Mouse (Mus musculus): Measurements from ENCODE around the gene Tigd3. TPM values are rescaled to one million over a fixed set of nuclear protein-coding genes. Genes with fewer than 3 reads are reported as not detected.
A peak's percentile ranks its signal among the peaks of the same experiment; 100 is the strongest.

Gene Tigd3
- polyA plus RNA-seq, 1 experiment = 0.52 TPM

DNA sequence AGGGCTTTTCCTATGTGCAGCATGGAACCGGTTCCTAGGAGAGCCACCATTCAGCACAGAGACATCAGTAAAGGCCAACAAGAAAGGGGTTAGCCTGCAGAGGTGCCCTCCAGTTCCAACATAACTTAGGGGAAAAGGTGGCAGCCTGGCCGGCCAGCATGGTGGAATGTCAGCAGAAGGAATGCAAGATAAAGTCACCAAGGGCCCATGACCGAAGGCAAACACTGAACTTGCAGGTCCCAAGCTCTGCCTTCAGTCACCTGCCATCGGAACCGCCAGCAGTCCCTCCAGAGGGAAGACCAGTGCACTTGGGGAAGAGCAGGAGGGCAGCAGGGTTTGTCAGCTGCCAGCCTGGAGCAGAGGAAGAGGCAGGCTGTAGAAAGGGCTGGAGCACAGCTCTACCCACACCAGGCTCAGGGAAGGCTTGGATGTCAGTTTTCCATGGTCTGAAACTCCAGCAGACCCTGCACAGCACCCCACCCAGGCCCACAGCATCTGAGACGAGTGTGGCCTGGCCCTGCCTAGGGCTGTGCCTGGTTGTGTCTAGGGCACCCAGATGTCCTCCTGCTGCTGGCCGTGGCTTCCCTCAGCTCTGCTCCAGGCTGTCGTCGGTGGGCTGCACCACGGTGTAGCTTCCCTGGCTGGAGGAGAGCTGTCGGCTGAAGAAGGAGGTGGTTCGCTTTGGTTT is 41.8 kb downstream of the Tigd3 start:
- no peak for DNase-seq
- H3K27ac ChIP-seq (ENCODE audit: insufficient read depth, low read depth, low read length) = peak overlapping the region; percentile 48; the same call in 1 of the 2 replicates
- TF ChIP-seq CTCF (conservative IDR thresholded peaks at IDR 0.05; ENCODE audit: insufficient read depth, insufficient read length, low read depth, low read length) (no peak), POLR2A (IDR thresholded peaks at IDR 0.05; ENCODE audit: low read depth, low read length) (no peak)
- 83% methylated on average over 12 of the region's 12 CpGs for WGBS
- H3K27me3 ChIP-seq (replicated peaks; ENCODE audit: control insufficient read depth, insufficient read depth, low read length) = no peaks in the 10 kb centered on the region
- no peak overlapping the region for H3K4me3 ChIP-seq (ENCODE audit: insufficient read depth, low read depth, low read length)
- H3K36me3 ChIP-seq (ENCODE audit: control insufficient read depth, insufficient read depth, low read length) = no peaks in the 10 kb centered on the region; the same call in 1 of the 2 replicates
- peaks cover 35% of the 10 kb centered on the region for H3K4me1 ChIP-seq (ENCODE audit: control insufficient read depth, insufficient read depth, low read length)

DNA sequence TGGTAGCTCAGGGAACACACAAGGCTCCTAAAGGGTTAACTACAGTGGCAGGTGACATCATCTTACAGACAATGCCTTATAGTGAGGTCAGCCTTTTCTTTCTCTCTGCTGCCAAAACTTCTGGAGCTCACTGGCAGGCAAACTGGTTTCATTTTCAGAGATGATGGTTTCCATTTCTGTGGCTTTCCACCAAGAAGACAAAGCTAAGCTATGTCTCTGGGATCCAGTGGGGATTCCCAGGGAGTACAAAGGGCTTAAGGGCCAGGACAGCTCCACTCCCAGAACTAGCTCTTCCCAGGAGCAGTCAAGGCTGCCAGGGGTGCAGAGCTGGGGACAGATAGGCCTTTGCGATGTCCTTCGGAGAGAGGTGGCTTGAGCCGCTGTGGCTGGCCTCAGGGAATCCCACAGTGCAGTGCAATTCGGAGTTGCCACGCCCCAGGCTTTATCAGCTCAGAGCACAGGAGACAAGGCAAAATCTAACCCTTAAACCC is 42.4 kb downstream of the Tigd3 start:
- no peak for TF ChIP-seq CTCF (conservative IDR thresholded peaks at IDR 0.05; ENCODE audit: insufficient read depth, insufficient read length, low read depth, low read length)
- no peak for TF ChIP-seq POLR2A (IDR thresholded peaks at IDR 0.05; ENCODE audit: low read depth, low read length)
- Histone ChIP-seq H3K4me3 (ENCODE audit: insufficient read depth, low read depth, low read length) (no peak overlapping the region), H3K27ac (ENCODE audit: insufficient read depth, low read depth, low read length) (peak overlapping the region; percentile 48; the same call in 1 of the 2 replicates), H3K36me3 (ENCODE audit: control insufficient read depth, insufficient read depth, low read length) (no peaks in the 10 kb centered on the region; the same call in 1 of the 2 replicates), H3K4me1 (ENCODE audit: control insufficient read depth, insufficient read depth, low read length) (peaks cover 35% of the 10 kb centered on the region), H3K27me3 (replicated peaks; ENCODE audit: control insufficient read depth, insufficient read depth, low read length) (no peaks in the 10 kb centered on the region)
- peak; percentile 34 for DNase-seq
- 76% methylated on average over 5 of the region's 5 CpGs for WGBS

DNA sequence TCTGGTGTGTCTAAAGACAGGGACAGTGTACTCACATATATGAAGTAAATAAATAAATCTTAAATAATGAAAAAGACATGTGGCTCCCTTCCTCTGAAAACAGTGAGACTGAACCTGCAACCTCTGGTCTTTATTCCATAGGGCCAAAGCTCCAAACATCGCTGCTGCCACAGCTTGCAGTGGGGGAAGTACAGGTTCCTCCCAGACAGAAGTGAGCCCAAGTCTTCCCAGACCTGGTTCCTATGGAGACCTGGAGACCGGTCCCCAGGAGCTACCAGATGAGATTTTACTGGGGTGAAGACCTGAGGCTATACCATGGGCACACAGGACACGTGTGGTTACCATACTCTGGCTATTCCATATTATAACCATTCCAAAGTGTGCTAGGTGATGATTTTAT is 43.1 kb downstream of the Tigd3 start:
- Histone ChIP-seq H3K27me3 (replicated peaks; ENCODE audit: control insufficient read depth, insufficient read depth, low read length) (no peaks in the 10 kb centered on the region), H3K27ac (ENCODE audit: insufficient read depth, low read depth, low read length) (no peak overlapping the region), H3K4me1 (ENCODE audit: control insufficient read depth, insufficient read depth, low read length) (peaks cover 35% of the 10 kb centered on the region), H3K4me3 (ENCODE audit: insufficient read depth, low read depth, low read length) (no peak overlapping the region), H3K36me3 (ENCODE audit: control insufficient read depth, insufficient read depth, low read length) (no peaks in the 10 kb centered on the region; the same call in 1 of the 2 replicates)
- WGBS = 80% methylated on average over 3 of the region's 3 CpGs
- TF ChIP-seq CTCF (conservative IDR thresholded peaks at IDR 0.05; ENCODE audit: insufficient read depth, insufficient read length, low read depth, low read length) (no peak), POLR2A (IDR thresholded peaks at IDR 0.05; ENCODE audit: low read depth, low read length) (no peak)
- no peak for DNase-seq

DNA sequence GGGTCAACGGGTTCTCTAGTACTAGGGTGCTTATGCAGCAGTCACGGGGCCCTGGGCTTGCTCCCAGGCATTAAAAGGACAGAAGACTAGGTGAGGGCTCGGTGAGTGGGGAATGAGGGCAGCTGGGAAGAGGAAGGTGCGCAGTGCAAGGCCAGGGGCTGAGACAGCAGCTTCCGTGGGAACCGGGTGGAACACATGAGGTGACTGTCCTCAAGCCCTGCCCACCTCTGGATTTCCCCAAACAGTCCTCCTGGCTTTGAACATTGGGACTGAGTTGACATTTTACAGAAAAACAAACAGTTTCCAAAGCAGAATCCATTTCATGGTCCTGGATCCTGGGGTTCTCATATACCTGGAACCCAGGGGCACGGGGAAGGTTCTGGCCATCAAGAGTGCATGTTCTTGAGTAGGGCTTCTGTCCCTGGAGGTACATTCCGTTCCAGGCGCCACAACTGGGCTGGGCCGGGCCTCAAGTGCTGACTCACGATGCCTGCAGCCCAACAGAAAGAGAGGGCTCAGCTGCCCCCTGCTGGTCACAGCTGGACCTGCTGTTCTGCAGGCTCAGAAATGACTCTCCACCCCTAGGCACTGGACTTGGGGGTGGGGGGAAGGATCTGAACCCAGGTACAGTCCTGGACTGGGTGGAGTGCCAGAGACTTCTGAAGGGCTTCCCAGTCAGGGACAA is 44.0 kb downstream of the Tigd3 start:
- H3K27me3 ChIP-seq (replicated peaks; ENCODE audit: control insufficient read depth, insufficient read depth, low read length) = no peaks in the 10 kb centered on the region
- TF ChIP-seq POLR2A (IDR thresholded peaks at IDR 0.05; ENCODE audit: low read depth, low read length) = no peak
- TF ChIP-seq CTCF (conservative IDR thresholded peaks at IDR 0.05; ENCODE audit: insufficient read depth, insufficient read length, low read depth, low read length) = peak; percentile 95
- no peaks in the 10 kb centered on the region; the same call in 1 of the 2 replicates for H3K36me3 ChIP-seq (ENCODE audit: control insufficient read depth, insufficient read depth, low read length)
- peak overlapping the region; percentile 97 for H3K27ac ChIP-seq (ENCODE audit: insufficient read depth, low read depth, low read length)
- DNase-seq = peak; percentile 98
- H3K4me3 ChIP-seq (ENCODE audit: insufficient read depth, low read depth, low read length) = no peak overlapping the region
- peaks cover 35% of the 10 kb centered on the region for H3K4me1 ChIP-seq (ENCODE audit: control insufficient read depth, insufficient read depth, low read length)
- 6% methylated on average over 11 of the region's 11 CpGs for WGBS

DNA sequence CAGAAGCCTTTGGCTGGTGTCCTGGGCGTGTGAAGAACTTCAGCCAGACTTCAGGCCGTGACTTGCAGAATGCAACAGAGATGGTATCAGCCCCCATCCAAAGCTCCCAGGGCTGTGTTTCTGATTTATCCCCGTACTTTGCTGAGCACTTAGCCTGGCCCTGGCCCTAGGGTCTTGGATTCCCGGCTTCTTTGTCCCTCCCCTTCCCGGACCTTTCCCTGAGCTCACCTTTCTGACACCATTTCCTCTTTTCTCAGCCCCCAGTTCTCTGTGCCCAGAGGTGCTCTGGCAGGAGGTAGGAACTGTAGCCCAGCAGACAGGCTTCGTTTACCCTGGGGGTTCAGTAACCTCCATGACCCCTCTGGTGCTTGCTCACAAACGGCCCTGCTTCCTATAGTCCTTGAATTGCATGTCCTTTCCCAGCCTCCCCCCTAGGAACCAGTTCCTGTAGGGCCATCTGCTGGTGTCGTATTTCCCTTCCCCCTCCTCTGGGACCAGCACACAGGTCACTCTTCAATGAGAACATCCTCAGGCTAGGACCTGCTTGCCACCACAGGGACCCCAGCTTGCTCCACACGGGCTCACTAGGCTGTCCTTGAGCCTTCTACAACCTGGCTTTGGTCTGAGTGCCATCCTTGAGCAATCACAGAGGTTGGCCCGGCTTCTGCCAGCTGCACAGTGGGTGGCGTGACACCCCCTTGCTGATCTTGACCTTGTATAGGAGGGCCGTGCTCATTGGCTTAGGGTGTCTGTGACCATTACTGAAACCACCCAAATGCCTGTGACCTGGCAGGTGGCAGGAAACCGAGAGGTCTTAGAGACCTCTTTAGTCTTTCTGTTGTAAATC is 44.9 kb downstream of the Tigd3 start:
- WGBS = 12% methylated on average over 13 of the region's 13 CpGs

DNA sequence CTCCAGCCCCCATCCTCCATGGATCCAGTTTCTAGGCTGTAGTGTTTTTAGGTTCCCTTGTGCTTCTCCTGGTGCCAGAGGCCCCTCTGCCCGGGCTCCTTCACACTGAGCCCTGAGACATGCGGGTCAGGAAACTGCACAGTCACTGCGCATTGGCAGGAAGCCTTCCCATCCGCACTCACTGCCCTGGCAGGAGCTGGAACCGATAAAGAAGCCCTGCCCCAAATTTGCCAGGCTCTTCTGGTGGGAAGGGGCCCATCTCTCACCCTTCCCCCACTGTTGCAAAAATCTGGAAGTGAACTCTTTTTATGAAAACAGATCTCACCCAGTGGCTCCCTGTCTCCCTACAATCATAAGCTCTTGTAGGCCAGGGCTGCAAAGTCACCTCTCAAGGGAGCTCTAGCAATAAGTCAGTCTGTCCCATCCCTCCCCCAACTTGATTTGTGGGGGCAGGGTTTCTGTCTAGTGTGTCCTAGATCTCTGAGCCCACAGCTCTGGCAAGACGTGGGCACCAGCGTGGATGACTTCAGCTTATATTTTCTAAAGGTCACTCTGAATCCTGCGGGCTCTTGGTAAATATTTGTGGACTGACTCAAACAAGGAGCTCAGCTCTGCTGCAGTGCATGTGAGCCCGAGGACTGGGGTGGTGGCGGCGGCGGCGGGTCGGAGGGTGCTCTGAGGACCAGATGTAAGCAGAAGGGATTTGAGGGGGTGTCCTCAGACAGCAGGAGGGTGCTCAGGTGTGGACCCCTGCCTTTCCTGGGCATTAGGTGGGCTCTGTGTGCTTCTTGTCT is 45.7 kb downstream of the Tigd3 start:
- Histone ChIP-seq H3K27me3 (replicated peaks; ENCODE audit: control insufficient read depth, insufficient read depth, low read length) (no peaks in the 10 kb centered on the region), H3K4me3 (ENCODE audit: insufficient read depth, low read depth, low read length) (peak overlapping the region; percentile 37), H3K4me1 (ENCODE audit: control insufficient read depth, insufficient read depth, low read length) (peaks cover 35% of the 10 kb centered on the region), H3K36me3 (ENCODE audit: control insufficient read depth, insufficient read depth, low read length) (peaks cover 9% of the 10 kb centered on the region), H3K27ac (ENCODE audit: insufficient read depth, low read depth, low read length) (peak overlapping the region; percentile 97)
- peak; percentile 90 for DNase-seq
- TF ChIP-seq POLR2A (IDR thresholded peaks at IDR 0.05; ENCODE audit: low read depth, low read length) (peak; percentile 31), CTCF (conservative IDR thresholded peaks at IDR 0.05; ENCODE audit: insufficient read depth, insufficient read length, low read depth, low read length) (no peak)
- WGBS = 7% methylated on average over 14 of the region's 14 CpGs

More for the DNA sequence above, 44.9 kb downstream of the Tigd3 start:
- H3K4me1 ChIP-seq (ENCODE audit: control insufficient read depth, insufficient read depth, low read length) = peaks cover 35% of the 10 kb centered on the region
- H3K4me3 ChIP-seq (ENCODE audit: insufficient read depth, low read depth, low read length) = peak overlapping the region; percentile 37
- DNase-seq = peak; percentile 71
- peaks cover 2% of the 10 kb centered on the region; the same call in 1 of the 2 replicates for H3K36me3 ChIP-seq (ENCODE audit: control insufficient read depth, insufficient read depth, low read length)
- peak overlapping the region; percentile 97 for H3K27ac ChIP-seq (ENCODE audit: insufficient read depth, low read depth, low read length)
- no peak for TF ChIP-seq POLR2A (IDR thresholded peaks at IDR 0.05; ENCODE audit: low read depth, low read length)
- TF ChIP-seq CTCF (conservative IDR thresholded peaks at IDR 0.05; ENCODE audit: insufficient read depth, insufficient read length, low read depth, low read length) = 0 out of 2 replicates have a peak, but pooled peaks have one; percentile 0
- no peaks in the 10 kb centered on the region for H3K27me3 ChIP-seq (replicated peaks; ENCODE audit: control insufficient read depth, insufficient read depth, low read length)
